Mouse (Mus musculus) layer of hippocampus, adult 9-10 months (tissue): ENCODE measurements at regions not wholly inside any gene's neighbourhood (a gene's known extent, or its start where the extent isn't known, plus 50 kb on each side); places are given as distances from the start of the nearest gene placed in this dataset.
"Not testable (repeated sequence)": the region's sequence is repeated elsewhere in the genome, so short reads cannot be mapped to it uniquely, and the experiment has no call there.

Source experiments
- DNase-seq: peaks from one replicate; pipeline ENCODE4 v3.0.0; 2022; ENCODE audit warnings: low spot score

DNA sequence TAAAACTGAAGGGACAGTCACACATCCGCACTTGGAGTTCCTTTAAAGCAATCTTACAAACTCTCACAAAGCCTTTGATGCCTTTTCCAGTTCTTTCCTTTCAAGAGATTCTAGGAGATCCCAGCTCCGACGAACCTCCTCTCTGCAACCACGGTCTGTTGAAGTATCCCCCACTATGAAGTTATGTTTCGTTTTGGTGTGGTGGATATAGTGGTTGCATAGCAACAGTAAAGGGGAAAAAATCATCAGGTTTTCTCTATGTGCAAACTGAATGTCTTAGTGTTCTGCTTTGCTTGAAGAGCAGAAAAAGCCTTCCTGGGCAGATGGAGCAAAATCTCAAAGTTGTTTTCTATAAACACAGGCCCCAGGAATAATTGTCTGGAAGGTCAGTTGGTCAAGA lies 147.4 kb upstream of the Dlgap1 start:
- no peak for DNase-seq

GRCm38 (mm10) chr17:69821901-69822300 lies 147.0 kb upstream of the Dlgap1 start:
- DNase-seq: no peak

- DNase-seq: no peak
Measured at GRCm38 (mm10) chr17:69822921-69823320, 146.0 kb upstream of the Dlgap1 start.

DNA sequence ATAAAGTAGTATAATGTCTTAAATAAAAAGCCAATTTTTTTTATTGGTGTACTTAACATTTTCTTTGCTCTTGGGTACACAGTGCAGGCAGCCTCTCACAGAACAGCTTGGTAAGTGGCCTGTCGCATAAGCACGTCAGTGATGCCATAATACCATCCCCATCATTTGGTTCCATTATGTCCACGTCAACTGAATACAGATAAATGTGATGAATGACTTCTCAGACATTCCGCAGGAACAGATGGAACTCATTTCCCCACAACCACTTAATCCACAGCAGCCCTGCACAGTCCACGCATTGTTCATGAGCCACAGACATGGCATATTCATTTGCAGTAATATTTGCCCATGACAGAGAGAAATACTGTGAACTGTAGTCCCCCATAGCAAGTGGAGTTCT lies 127.6 kb upstream of the Dlgap1 start:
- no peak for DNase-seq

DNA sequence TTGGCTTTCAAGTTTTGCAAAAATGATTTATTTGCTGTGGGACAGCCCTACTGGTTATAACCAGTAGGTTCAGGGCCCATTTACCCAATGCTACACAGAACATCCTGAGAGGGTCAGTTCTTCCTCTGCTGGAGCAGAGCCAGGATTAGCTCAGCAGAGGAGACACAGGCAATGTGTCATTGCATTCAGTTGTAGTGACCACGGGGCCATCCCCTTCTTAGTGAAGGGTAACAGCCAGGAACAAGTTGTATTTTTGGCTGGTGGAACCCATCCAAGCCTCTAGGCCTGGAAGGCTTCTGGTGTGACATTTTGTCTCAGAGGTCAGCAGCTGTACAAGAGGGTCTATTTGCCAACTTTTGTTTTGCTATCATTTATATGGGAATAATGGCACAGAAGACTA lies 120.6 kb upstream of the Dlgap1 start:
- DNase-seq: no peak

DNA sequence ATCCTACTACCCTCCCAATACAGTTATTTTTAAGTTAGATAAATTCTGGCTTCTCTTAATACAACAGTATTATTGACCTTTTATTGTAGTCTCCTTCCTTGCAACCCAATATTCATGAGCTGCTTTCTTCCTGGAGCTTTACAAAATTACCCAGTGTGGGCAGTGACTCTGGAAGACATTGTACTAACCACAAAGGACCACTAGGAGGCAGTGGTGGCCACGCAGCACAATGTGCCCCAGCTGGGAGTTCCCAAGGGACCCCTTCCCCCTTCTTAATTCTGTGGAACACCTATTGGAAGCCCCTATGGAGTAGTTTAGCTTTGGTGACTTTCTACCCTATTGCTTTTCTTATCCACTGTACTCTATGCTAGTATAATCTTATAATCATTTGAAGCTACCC lies 118.8 kb upstream of the Dlgap1 start:
- DNase-seq: no peak

DNA sequence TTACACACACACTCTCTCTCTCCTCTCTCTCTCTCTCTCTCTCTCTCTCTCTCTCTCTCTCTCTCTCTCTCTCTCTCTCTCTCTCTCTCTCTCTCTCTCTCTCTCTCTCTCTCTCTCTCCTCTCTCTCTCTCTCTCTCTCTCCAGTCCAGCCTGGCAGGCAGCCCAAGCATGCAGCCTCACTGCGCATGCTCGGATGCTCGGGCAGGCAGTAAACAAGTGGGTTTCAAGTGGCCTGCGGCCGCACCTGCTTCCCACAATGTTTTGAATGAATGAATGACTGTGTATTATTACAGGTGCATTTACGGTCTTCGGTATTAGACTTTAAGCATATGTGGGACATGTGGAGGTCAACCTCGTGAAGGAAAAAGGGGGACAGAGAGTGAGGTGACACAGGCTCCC lies 88.9 kb upstream of the Dlgap1 start:
- DNase-seq: not testable (repeated sequence)

GRCm38 (mm10) chr17:69893980-69894379 lies 74.9 kb upstream of the Dlgap1 start:
- DNase-seq: no peak
